Mouse (Mus musculus): ENCODE measurements at regions not wholly inside any gene's neighbourhood (a gene's known extent, or its start where the extent isn't known, plus 50 kb on each side); places are given as distances from the start of the nearest gene placed in this dataset.

GRCm38 (mm10) chr9:98667072-98667471 is 65.6 kb upstream of the Mrps22 start:
- H3K27me3 ChIP-seq (ENCODE audit: control insufficient read depth, insufficient read depth, low read length) = no peaks in the 10 kb centered on the region

GRCm38 (mm10) chr9:98663011-98663410 is 61.6 kb upstream of the Mrps22 start:
- Histone ChIP-seq H3K36me3 (ENCODE audit: control insufficient read depth, insufficient read depth, low read length) (no peaks in the 10 kb centered on the region), H3K4me3 (ENCODE audit: control insufficient read depth, low read depth, low read length) (no peak overlapping the region), H3K4me1 (ENCODE audit: control insufficient read depth, insufficient read depth, low read length) (no peaks in the 10 kb centered on the region), H3K27ac (ENCODE audit: control insufficient read depth, insufficient read depth, low read depth, low read length) (no peak overlapping the region), H3K27me3 (ENCODE audit: control insufficient read depth, insufficient read depth, low read length) (no peaks in the 10 kb centered on the region)
- no peak for TF ChIP-seq CTCF (IDR thresholded peaks at IDR 0.05; ENCODE audit: control insufficient read depth, insufficient read depth, insufficient replicate concordance, low read depth, low read length)
- TF ChIP-seq POLR2A (IDR thresholded peaks at IDR 0.05; ENCODE audit: control insufficient read depth, low read depth, low read length) = no peak

More at GRCm38 (mm10) chr9:98667072-98667471, 65.6 kb upstream of the Mrps22 start:
- Histone ChIP-seq H3K4me1 (ENCODE audit: control insufficient read depth, insufficient read depth, low read length) (no peaks in the 10 kb centered on the region), H3K27ac (ENCODE audit: control insufficient read depth, insufficient read depth, low read depth, low read length) (no peak overlapping the region), H3K4me3 (ENCODE audit: control insufficient read depth, low read depth, low read length) (no peak overlapping the region), H3K36me3 (ENCODE audit: control insufficient read depth, insufficient read depth, low read length) (no peaks in the 10 kb centered on the region)
- TF ChIP-seq CTCF (IDR thresholded peaks at IDR 0.05; ENCODE audit: control insufficient read depth, insufficient read depth, insufficient replicate concordance, low read depth, low read length) (no peak), POLR2A (IDR thresholded peaks at IDR 0.05; ENCODE audit: control insufficient read depth, low read depth, low read length) (no peak)

GRCm38 (mm10) chr9:98651681-98652080 is 50.2 kb upstream of the Mrps22 start:
- Histone ChIP-seq H3K4me3 (ENCODE audit: control insufficient read depth, low read depth, low read length) (no peak overlapping the region), H3K36me3 (ENCODE audit: control insufficient read depth, insufficient read depth, low read length) (no peaks in the 10 kb centered on the region), H3K27ac (ENCODE audit: control insufficient read depth, insufficient read depth, low read depth, low read length) (no peak overlapping the region), H3K4me1 (ENCODE audit: control insufficient read depth, insufficient read depth, low read length) (no peaks in the 10 kb centered on the region; the same call in 1 of the 2 replicates), H3K27me3 (ENCODE audit: control insufficient read depth, insufficient read depth, low read length) (no peaks in the 10 kb centered on the region)
- no peak for TF ChIP-seq CTCF (IDR thresholded peaks at IDR 0.05; ENCODE audit: control insufficient read depth, insufficient read depth, insufficient replicate concordance, low read depth, low read length)
- TF ChIP-seq POLR2A (IDR thresholded peaks at IDR 0.05; ENCODE audit: control insufficient read depth, low read depth, low read length) = no peak
